Mouse (Mus musculus): ENCODE results near the gene Hcar2. TPM values are rescaled to one million over a fixed set of nuclear protein-coding genes. Genes with fewer than 3 reads are reported as not detected.
A peak's percentile ranks its signal among the peaks of the same experiment; 100 is the strongest.

The Hcar2 gene
- total and polyA plus RNA-seq, 3 experiments = not detected

GRCm38 (mm10) chr5:123820501-123821263 is 44.6 kb downstream of the Hcar2 start:
- Histone ChIP-seq H3K9ac (ENCODE audit: control insufficient read depth, low read depth, low read length, poor library complexity, severe bottlenecking) (no peak overlapping the region), H3K4me3 (ENCODE audit: control insufficient read depth in 1 of 2, insufficient read depth in 1 of 2, low read depth in 2 of 2, low read length in 2 of 2) (no peak overlapping the region), H3K79me2 (ENCODE audit: control insufficient read depth, insufficient read depth, low read length, poor library complexity) (no peaks in the 10 kb centered on the region), H3K27ac (ENCODE audit: control insufficient read depth, low read depth, low read length) (no peak overlapping the region), H3K36me3 (ENCODE audit: control insufficient read depth in 1 of 2, insufficient read depth in 2 of 2, low read length in 2 of 2) (no peaks in the 10 kb centered on the region; a peak in 1 of 4 replicates), H3K27me3 (ENCODE audit: control insufficient read depth in 1 of 2, insufficient read depth in 2 of 2, low read length in 2 of 2) (no peaks in the 10 kb centered on the region), H3K4me1 (ENCODE audit: control insufficient read depth in 1 of 2, insufficient read depth in 2 of 2, low read length in 2 of 2) (no peaks in the 10 kb centered on the region), H3K9me3 (replicated peaks; ENCODE audit: insufficient read depth, low read length) (no peaks in the 10 kb centered on the region)
- TF ChIP-seq SMC3 (IDR thresholded peaks at IDR 0.05; ENCODE audit: low read depth, low read length) = peak; percentile 27
- peak in 1 of 3 experiments; percentile 32; a peak in 2 of 6 replicates for TF ChIP-seq CTCF (IDR thresholded peaks at IDR 0.05 in 2 of 3, conservative IDR thresholded peaks at IDR 0.05 in 1 of 3; ENCODE audit: control insufficient read depth in 1 of 3, insufficient read depth in 1 of 3, low read depth in 2 of 3, low read length in 3 of 3, poor library complexity in 1 of 3, severe bottlenecking in 1 of 3)
- TF ChIP-seq USF1 (IDR thresholded peaks at IDR 0.05; ENCODE audit: low read depth, low read length) = no peak
- no peak for TF ChIP-seq MAFK (IDR thresholded peaks at IDR 0.05; ENCODE audit: borderline replicate concordance, low read depth, low read length)
- TF ChIP-seq RAD21 (IDR thresholded peaks at IDR 0.05; ENCODE audit: low read depth, low read length) = peak; percentile 14
- DNase-seq (ENCODE audit: low read depth, low spot score) = no peak

DNA sequence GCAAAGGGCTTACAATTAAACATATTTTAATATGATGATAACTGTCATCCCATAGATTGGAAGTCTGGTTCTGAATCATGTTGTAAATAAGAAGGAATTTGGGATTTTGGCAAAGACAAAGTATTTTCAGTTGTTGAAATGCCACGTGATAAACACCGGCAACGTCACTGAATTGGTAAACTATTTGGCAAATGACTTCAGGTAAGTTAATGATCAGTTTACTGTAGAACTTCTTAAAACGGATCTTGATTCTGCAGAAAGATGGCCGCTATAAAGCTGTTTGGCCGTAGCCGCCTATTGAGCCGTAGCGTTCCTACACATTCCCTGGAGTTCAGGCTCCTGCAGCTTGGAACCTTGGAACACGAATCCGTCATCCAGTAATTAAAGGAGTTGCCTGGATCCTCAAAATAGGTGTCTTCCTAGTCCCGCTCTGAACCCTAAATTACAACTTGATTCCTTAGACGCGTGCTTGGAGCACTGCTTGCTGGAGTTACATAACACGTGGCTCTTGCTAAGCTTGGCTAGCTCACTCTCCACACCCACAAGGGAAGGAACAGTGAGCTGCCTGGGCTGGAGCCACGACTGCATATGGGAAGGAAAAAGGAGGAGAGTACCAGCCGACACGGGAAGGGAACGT is 46.2 kb downstream of the Hcar2 start:
- Histone ChIP-seq H3K9me3 (replicated peaks; ENCODE audit: insufficient read depth, low read length) (no peaks in the 10 kb centered on the region), H3K36me3 (ENCODE audit: control insufficient read depth in 1 of 2, insufficient read depth in 2 of 2, low read length in 2 of 2) (peaks cover 0 to 2% of the 10 kb centered on the region in 2 experiments; a peak in 1 of 4 replicates), H3K79me2 (ENCODE audit: control insufficient read depth, insufficient read depth, low read length, poor library complexity) (no peaks in the 10 kb centered on the region), H3K9ac (ENCODE audit: control insufficient read depth, low read depth, low read length, poor library complexity, severe bottlenecking) (no peak overlapping the region), H3K27ac (ENCODE audit: control insufficient read depth, low read depth, low read length) (no peak overlapping the region), H3K4me3 (ENCODE audit: control insufficient read depth in 1 of 2, insufficient read depth in 1 of 2, low read depth in 2 of 2, low read length in 2 of 2) (no peak overlapping the region), H3K27me3 (ENCODE audit: control insufficient read depth in 1 of 2, insufficient read depth in 2 of 2, low read length in 2 of 2) (no peaks in the 10 kb centered on the region), H3K4me1 (ENCODE audit: control insufficient read depth in 1 of 2, insufficient read depth in 2 of 2, low read length in 2 of 2) (no peaks in the 10 kb centered on the region)
- no peak for DNase-seq (ENCODE audit: low read depth, low spot score)
- TF ChIP-seq ZNF384 (IDR thresholded peaks at IDR 0.05; ENCODE audit: low read depth, low read length) = no peak
- no peak for TF ChIP-seq KAT2A (conservative IDR thresholded peaks at IDR 0.05; ENCODE audit: low read depth, low read length)
- no peak for TF ChIP-seq NRF1 (IDR thresholded peaks at IDR 0.05; ENCODE audit: insufficient read depth, low read depth, low read length, poor library complexity, severe bottlenecking)
- TF ChIP-seq CHD1 (IDR thresholded peaks at IDR 0.05; ENCODE audit: low read depth, low read length) = no peak

GRCm38 (mm10) chr5:123816891-123817290 is 48.4 kb downstream of the Hcar2 start:
- H3K27ac ChIP-seq (ENCODE audit: control insufficient read depth, low read depth, low read length) = no peak overlapping the region
- no peak overlapping the region for H3K9ac ChIP-seq (ENCODE audit: control insufficient read depth, low read depth, low read length, poor library complexity, severe bottlenecking)
- H3K27me3 ChIP-seq (ENCODE audit: control insufficient read depth in 1 of 2, insufficient read depth in 2 of 2, low read length in 2 of 2) = no peaks in the 10 kb centered on the region
- H3K36me3 ChIP-seq (ENCODE audit: control insufficient read depth in 1 of 2, insufficient read depth in 2 of 2, low read length in 2 of 2) = peaks cover 0 to 2% of the 10 kb centered on the region in 2 experiments; a peak in 1 of 4 replicates
- no peaks in the 10 kb centered on the region for H3K9me3 ChIP-seq (replicated peaks; ENCODE audit: insufficient read depth, low read length)
- DNase-seq (ENCODE audit: low read depth, low spot score) = peak; percentile 9
- no peaks in the 10 kb centered on the region for H3K4me1 ChIP-seq (ENCODE audit: control insufficient read depth in 1 of 2, insufficient read depth in 2 of 2, low read length in 2 of 2)
- no peaks in the 10 kb centered on the region for H3K79me2 ChIP-seq (ENCODE audit: control insufficient read depth, insufficient read depth, low read length, poor library complexity)
- TF ChIP-seq NRF1 (IDR thresholded peaks at IDR 0.05; ENCODE audit: insufficient read depth, low read depth, low read length, poor library complexity, severe bottlenecking) (no peak), EP300 (IDR thresholded peaks at IDR 0.05; ENCODE audit: low read depth in 1 of 2, low read length in 2 of 2) (0 out of 4 replicates have a peak, but pooled peaks of 1 of the 2 experiments have one; percentile 5), GABPA (IDR thresholded peaks at IDR 0.05; ENCODE audit: low read depth, low read length) (no peak), ELF1 (IDR thresholded peaks at IDR 0.05; ENCODE audit: low read depth, low read length) (no peak), MEF2A (IDR thresholded peaks at IDR 0.05; ENCODE audit: extremely low read depth, insufficient replicate concordance, low read depth, low read length, poor library complexity, severe bottlenecking) (no peak), TCF12 (IDR thresholded peaks at IDR 0.05; ENCODE audit: low read depth, low read length) (no peak), POLR2AphosphoS2 (IDR thresholded peaks at IDR 0.05; ENCODE audit: low read length) (no peak), ZNF384 (IDR thresholded peaks at IDR 0.05; ENCODE audit: low read depth, low read length) (no peak), TBP (IDR thresholded peaks at IDR 0.05; ENCODE audit: low read depth, low read length) (no peak)
- H3K4me3 ChIP-seq (ENCODE audit: control insufficient read depth in 1 of 2, insufficient read depth in 1 of 2, low read depth in 2 of 2, low read length in 2 of 2) = no peak overlapping the region

Measured in MEL (cell line).